Mouse (Mus musculus) A20 (cell line): Measurements from ENCODE around the gene Hdac4.

Source experiments
- DNase-seq: peaks from one replicate; pipeline ENCODE4 v3.0.0-alpha.2; 2011; ENCODE audit warnings: low read depth, low spot score

The Hdac4 gene

DNA sequence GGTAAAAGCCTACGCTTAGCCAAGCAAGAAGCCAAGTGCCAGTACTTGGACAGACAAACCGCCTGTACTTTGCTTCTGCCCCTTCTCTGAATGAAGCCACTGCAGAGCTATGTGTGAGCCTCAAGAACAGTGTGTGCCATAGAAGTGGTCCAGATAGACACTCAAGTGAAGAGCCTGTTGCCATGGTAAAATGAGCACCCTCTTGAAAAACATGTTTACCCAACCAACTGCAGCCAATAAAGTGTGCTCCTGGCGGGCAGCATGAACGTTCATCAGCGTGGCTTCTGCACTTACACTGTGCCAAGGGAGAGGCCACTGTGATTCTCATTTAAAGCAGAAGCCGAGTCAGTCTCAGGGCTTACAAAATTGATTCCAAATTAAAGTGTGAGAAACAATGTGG, 165.0 kb downstream of the Hdac4 start:
- DNase-seq: no peak

DNA sequence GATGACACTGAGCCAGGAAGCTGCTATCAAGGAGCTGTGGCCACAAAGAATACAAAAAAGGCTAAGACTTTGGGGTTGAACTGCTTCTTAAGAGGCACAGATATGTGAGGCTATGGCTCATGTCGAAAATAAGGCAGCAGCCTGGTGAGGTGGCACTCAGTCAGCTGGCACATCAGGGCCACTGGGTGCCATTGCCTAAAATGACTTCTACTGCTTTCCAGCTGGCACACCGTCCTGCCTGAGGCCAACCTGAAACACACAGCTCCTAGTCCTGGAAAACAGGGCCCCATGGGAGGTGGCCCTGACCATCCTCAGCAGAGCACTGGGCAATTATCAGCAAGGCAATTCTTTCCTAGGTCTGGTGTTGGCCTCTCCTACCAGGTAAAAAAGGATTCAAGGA, 167.3 kb downstream of the Hdac4 start:
- DNase-seq: no peak

DNA sequence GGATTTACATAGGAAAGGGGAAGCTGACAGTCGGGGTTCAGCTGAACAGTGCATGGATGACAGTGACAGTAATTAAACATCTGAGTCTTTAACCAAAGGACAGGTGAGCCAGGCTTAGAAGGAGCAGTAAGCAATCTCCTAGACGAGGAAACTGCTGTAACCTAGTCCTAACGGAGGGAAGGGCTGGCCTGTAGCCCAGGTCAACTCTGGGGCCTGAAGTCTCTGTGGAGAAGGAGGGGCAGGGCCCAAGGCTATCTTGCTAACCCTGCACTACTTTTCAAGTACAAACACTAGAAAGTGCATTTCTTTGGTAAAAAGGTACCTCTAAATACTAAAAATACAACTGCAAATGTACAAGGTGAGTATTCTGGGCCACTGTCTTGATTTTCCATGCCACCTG, 169.1 kb downstream of the Hdac4 start:
- no peak for DNase-seq

DNA sequence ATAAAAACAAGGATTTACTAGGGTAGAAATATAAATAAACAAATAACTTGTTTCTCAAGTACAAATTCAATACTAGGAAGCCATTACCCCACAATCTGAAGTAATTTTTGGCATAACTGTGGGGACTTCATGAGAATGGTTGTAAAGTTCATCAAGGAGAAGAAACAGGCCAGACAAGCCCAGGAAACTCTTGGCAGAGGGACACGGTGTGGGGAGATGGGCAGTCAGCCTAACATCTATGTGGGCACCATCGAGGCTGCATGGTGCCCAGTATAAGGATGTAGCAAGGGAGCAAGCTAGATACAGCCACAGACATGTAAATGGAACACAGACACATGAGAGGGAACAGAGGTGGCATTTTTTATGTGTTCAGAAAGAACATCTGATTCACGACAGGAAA, 171.6 kb downstream of the Hdac4 start:
- DNase-seq: no peak

DNA sequence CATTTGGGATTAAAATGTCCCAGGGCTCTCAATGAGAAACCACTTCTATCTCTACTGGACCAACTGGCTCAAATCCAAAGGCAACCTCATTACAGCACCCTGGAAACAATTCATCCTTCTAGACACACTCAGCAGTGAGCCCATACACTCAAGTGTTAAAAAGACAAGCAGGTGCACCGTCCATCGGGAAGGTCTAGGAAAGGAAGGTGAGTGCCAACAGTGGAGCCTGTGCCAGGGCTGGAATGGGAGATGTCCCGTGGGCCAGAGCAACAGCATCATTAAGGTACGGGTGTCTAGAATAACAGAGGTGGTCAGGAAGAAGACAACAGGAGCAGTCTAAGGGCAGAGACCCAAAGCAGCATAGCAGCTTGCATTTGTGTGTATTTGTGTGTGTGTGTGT, 173.5 kb downstream of the Hdac4 start:
- no peak for DNase-seq

DNA sequence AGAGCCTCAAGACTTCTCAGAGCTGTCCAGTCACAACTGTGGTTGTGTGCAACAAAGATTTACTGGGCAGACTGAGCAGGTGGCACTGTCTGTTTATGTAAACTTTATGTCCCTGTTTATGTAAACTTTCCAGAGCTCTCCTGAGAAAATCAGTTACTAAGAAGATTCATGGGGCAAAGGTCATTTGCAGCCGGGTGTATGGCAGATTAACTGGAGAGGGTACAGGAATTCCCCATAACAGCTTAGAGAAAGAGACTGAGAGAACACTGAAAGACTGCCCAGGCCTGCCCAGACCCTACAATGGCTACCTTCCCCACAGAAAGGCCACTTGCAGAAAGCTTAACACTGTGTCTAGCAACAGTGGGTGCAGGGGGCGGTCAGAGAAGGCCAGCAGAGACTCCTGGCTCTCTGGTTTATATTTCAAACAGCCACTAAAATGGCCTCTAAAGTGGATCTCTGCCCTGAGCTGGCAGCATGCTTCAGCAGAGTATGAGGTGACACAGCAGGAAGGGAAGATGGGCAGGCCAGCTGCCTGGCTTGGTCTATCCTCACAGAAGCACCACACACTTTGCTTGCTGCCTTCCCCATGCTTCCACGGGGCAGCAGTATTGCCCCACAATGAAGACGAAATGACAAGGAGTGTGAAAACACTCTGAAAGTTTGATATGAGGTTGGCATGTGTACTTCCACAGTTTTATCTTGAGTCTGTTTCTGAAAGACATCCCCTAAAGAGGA, 179.4 kb downstream of the Hdac4 start:
- no peak for DNase-seq

DNA sequence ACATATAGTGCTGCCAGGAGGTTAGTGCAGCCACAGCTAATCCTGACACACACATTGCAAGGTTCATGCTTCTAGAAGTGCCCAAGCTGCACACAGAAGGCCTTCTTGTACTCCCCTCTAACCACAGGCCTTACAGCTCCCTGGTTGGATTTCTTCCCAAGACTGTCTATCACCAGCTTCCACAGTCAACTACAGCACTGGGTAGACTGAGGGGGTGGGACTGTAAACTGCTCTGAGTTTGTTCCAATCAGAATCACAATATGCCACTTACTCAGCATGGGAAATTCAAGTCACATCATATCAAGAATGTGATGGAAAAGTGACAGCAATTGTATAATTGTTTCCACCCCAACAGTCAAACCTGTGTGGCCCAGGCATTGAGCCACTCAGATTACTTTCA, 180.2 kb downstream of the Hdac4 start:
- no peak for DNase-seq

DNA sequence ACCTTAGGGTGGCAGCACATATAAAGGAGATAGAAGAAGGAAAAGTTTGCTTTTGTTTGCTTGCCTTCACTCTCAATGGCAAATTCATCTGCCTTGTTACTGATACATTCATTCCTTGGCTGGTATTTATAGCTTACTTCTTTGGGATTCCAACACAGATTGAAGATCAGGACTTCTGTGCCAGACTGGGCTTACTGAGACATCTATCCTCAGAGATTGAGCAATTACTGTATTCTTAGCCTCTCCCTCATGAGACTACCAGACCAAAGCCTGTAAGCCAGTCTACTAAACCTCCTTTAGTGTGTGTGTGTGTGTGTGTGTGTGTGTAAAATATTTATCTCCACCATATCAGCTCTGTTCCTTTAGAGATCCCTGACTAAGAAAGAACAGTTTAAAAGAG, 181.0 kb downstream of the Hdac4 start:
- DNase-seq: no peak

DNA sequence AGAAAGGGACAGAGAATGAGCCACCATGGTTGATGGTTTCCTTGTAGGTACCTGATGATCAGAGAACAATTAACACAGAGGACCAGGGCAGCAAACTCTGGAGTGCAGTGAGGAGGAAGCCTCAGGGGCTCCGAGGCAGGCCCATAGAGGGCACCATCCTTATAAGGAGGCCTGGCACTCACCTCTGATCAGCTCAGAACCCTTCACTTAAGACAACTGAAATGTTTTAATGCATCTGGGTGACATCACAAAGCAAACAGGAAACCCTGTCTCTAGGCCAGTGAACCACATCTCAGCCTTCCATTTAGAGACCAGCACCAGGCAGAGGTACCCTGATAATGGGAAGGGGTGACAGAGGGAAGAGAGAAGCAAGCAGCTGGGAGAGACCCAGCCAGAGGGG, 188.8 kb downstream of the Hdac4 start:
- DNase-seq: peak; percentile 13

DNA sequence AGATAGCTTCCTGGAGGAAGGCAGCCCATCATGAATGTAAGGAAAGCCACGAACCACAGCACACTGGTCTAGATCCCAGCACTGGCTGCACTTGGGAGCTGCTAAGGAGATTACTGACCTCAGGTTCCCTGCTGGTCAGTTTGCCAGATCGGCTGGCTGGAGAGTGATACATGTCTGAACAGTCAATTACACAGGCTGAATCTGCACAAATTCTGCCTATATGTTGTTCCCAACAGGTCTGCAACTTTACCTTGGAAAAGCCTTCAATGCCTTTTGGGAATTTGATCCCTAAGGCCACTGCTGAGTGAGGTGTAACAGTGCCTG, 189.9 kb downstream of the Hdac4 start:
- no peak for DNase-seq

DNA sequence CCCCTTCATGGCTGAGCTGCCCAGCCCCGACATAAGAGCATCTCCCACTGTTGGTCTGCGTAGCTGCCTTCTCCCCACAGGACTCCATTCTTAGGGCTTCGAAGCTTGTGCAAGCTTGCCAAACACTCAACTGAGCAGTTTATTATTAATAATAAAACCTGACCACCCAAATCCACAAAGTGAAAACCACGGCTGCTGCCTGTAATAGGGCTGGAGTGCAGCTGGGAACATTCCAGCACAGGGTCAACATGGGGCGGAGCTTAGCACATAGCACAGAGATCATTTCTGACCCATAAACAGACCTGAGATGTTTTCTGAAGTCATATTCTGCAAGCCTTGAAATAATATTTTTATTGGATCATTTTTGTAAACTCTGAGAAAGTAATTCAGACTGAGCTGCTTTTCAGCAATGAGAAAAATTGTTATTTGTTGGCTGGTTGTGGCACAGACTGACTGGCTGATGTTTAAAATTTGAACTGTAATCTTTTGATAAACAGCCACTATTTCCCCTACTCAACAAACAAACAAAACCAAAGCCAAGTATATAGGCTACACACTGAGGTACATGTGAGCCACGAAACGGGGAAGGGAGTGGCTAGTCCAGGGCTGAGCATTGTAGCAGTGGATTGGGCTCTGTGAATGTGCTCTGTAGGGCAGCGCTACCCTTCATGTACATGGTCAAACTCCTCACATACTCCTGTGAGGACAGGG, 190.4 kb downstream of the Hdac4 start:
- DNase-seq: no peak

DNA sequence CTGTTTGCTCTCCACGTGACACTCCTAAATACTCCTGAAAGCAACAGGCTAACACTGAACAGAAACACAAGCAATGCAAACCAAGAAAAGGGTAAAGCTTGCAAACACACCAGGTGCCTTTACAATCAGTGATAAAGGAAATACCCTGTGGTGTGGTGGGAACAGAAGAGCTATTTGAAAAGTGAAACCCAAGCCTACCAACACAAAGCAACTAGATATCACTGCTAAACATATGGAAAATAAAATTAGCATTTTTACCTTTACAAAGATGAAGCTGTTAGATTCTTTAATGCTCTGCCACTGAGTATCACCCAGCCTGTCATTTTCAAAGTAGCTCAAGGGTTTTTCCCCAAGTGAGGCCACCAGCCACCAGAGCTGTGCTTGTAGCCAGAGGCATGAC, 191.4 kb downstream of the Hdac4 start:
- no peak for DNase-seq

DNA sequence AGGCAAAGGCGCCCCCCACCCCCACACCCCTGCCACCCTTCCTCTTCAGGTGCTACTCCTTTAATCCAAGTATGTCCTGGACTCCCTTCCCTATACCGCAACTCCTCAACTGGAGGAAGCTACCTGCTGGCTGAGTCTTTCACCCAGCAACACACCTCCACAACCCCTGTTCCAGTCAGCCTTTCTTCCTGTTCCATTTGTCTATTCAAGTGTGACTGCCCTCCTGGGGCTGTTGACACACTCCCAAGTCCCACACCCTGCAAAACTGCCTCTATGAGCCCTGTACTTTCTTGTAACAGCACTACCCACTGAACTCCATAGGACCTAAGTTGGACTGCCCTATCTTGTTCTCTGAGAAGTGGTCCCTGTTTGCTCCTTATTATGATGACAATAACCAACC, 195.3 kb downstream of the Hdac4 start:
- no peak for DNase-seq

DNA sequence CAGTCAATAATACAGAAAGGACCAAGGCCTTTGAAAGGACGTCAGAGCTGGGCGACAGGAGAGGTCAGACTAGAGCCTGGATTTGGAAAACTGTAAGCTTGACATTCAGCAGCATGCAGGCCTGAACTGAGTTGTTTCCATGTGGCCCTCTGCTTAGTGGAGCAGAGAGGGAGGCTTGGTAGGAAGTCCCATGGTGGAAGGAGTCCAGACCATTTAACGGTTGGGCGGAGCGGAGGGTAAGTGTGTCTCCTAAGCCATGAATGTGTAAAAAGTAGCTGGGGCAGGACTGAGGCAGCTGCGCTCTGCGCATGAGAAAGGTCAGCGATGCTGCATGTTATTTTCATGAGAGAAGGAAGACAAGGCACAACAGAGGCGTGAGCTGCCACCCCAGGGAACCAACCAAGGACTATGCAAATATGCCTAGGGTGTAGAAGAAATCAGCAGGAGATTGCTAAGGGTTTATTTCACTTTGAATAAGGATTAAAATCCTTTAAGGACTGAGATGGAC, 201.8 kb downstream of the Hdac4 start:
- DNase-seq: no peak

DNA sequence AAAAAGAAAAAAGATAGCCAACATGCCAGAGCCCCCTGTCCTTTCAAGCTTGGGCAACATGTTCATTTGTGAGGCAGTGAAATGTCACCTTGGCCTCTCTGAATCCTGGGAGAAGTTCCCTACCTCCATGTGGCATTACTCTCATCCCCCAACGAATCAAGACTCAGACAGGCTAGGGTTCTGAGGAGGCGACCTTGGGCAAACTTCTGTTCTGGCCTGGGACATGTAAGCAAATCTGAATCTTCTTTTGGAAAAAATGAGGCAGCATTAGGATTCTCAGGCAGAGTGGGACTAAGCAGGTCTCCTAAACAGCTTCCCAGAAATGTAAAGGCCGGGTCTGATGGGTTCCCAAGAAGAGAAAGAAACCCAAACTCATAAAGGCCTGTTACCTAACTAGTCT, 202.8 kb downstream of the Hdac4 start:
- no peak for DNase-seq

DNA sequence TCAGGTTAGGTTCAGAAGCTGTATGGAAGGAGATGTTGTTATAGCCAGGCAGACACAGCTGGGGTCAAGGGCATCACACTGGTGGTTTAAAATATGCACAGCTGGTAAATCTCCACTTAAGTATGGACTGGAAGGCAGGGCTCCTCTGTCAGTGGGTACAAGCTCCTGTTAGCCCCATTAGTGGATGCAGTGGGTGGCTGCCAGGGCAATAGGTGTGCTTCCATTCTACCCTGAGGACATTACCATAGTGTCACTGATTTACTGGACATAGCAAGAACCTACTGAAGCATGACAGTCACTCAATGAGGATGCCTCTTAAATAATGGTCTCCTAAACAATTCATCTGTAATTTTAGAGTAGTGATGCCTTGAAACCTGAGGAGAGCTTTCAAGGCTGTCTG, 203.9 kb downstream of the Hdac4 start:
- DNase-seq: no peak

DNA sequence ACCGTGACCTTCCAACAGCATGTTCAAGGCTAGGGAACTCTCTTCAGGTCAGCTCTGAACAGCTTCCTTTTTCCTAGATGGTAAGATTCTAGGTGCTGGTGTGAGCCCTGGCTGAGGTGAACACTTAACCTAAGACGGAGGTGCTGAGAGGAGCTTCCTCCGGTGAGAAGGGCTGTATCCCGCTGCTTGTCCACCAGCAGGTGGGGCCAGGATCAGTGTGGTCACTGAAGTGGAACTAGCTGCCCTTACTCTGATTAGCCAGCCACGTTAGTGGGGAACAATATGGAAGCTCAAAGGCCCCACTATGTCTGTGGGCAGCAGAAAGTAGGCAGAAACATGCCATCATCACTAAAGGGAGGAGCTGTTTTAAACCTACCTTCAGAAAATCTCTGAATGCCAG, 204.6 kb downstream of the Hdac4 start:
- DNase-seq: no peak

DNA sequence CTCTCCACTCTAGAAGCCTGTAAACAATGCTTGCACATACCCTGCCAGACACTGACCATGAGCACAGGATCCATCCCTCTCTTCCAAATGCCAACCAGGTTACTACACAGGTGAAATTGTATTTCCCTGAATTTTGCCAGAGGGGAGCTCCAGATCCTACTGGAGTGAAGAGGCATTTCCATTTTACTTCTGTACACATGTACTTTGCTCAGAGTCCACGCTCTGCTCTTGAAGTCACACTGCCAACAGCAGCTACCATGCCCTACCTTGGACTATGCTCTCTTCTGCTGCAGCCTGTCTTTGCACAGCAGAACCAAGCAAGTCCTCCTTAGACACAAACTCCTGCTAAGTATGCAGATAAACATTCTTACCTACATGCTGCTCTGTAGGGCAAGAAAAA, 206.6 kb downstream of the Hdac4 start:
- no peak for DNase-seq

DNA sequence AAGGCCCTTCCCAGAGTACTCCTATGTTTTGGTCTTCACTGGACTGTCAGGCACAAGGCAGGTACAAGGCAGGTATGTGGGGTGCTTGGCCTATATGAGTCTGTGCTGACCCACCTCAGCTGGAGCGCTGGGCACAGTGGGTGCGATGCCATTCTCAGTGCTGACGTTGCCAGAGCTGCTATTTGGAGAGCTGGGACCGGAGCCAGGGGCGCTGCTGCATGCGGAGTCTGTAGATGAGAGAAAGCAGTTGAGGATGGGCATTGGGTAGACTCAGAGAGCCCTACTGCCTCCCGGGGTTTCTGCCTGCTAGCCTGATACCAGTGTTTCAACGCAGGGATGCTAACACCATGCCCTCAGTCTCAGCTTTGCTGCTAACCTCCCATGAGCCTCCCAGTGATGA, 208.1 kb downstream of the Hdac4 start:
- DNase-seq: no peak

DNA sequence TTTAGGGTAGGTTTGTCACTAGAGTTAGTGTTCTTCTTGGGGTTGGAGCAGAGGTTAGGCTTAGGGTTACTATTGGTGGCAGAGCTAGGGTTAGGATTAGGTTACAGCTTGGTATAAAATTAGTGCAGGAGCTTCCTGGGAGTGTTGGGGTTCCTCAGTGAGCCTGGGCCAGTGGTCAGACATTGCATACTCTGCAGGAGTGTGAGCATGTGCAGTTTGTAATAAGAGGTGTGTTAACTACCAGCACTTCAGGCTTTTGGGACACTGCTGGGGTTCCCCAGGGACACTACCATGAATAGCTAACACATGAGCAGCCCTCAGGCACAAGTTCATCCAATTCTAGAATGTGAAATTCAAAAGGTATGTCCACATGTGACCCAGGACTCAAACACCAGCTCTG, 209.7 kb downstream of the Hdac4 start:
- DNase-seq: no peak

DNA sequence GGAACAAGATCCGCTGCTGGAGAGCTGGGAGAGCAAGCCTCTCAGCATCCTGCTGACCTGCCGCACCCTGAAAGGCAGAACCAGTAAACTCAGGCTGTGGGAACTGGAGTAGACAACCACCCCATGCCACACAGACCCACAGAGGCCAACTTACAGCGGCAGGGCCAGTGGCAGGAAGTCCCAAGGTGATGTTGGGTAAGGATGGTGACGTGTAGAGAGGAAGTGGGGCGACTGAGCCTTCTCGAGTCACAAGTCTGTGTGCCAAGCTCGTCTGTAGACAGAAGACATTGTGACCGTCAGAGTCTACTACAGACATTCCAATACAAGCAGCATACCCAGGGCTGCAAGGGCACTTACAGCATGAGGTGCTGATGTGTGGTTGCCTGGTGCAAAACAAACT, 211.0 kb downstream of the Hdac4 start:
- no peak for DNase-seq

DNA sequence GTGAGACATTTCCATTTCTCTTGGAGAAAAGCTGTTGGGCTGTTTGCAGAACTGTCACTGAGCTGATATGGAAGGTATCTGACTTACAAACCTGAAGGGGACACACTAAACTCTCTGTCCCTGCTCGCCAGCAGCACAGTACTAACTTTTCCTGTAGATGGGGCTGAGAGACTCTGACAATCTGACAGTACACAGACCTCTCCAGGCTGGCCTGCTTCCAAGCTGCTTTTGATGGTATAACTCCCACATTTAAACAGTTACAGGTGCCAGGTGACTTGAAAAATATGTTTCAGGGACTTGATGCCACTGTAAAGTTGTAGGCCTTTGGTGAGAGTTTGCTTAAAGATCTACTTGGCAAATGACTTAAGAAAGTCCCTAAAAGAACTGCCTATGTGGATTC, 214.1 kb downstream of the Hdac4 start:
- DNase-seq: no peak

DNA sequence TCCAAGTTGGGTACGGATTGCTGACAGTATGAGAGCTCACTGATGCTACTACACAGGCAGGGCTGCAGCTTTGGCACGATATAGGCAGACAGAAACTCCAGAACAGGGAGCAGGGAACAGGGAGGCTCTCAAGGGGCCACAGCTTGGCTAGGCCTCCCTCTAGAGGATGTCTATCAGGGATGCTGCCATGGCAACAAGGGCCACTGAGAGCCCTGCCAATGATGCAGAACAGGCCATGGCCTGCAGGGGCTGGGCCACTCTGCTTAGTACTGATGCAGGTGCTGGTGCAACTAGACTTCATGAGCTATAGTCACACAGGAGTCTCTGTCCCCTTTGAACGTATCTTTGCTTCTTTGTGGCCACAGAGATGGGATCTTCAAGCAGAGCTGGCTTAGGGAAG, 217.1 kb downstream of the Hdac4 start:
- peak; percentile 12 for DNase-seq
